Mouse (Mus musculus) stomach, embryonic 16.5 days (tissue): ENCODE data around the gene Phgdh. TPM values are rescaled to one million over a fixed set of nuclear protein-coding genes. Genes with fewer than 3 reads are reported as not detected.

Experiments
- polyA plus RNA-seq: library from polyadenylated mRNA; unstranded; fragments of >200 nt; fragmentation: Nextera tagmentation; extraction: Ambion mirVana; gene quantifications from 2 replicates; pipeline ENCODE4 v1.2.1, GENCODE M21; 2015

The Phgdh gene
- polyA plus RNA-seq, 1 experiment from 2014 or later: 234 TPM

Other genes with a start within 250 kb of the Phgdh start
- gene Adam30, start 179.4 kb downstream of the Phgdh start, polyA plus RNA-seq: not detected in 2 replicates
- 0.30 and 1.1 TPM in 2 replicates for gene Reg4, start 117.8 kb downstream of the Phgdh start, polyA plus RNA-seq
- 91.5 and 93.3 TPM in 2 replicates for gene Hmgcs2, start 59.6 kb downstream of the Phgdh start, polyA plus RNA-seq
- 4.7 and 5.4 TPM in 2 replicates for gene Zfp697, start 42.5 kb upstream of the Phgdh start, polyA plus RNA-seq
- gene Gm4450, start 117.1 kb upstream of the Phgdh start, polyA plus RNA-seq: 0.08 TPM in 1 of 2 replicates, not detected in the other
- gene Hsd3b4, start 170.5 kb upstream of the Phgdh start, polyA plus RNA-seq: not detected in 2 replicates
- not detected in 2 replicates for gene Gm10681, start 248.8 kb upstream of the Phgdh start, polyA plus RNA-seq